Mouse (Mus musculus) cortical plate, adult 2 months (tissue): Measurements from ENCODE around the gene Sat2.

Source experiments
- CTCF ChIP-seq: fragments of 200-500 bp; IDR thresholded peaks from 2 replicates; pipeline ENCODE4 v1.5.1; 2011; ENCODE audit warnings: mild to moderate bottlenecking, control low read depth, low read length; ENCODE audit not compliant: insufficient read depth; ENCODE audit errors: extremely low read depth
- POLR2A ChIP-seq: fragments of 200-500 bp; IDR thresholded peaks from 2 replicates; pipeline ENCODE4 v1.6.1; 2011; ENCODE audit warnings: mild to moderate bottlenecking, low read length, control low read depth; ENCODE audit not compliant: insufficient read depth; ENCODE audit errors: extremely low read depth

GRCm38 (mm10) chr11:69633128-69633866, 11.5 kb downstream of the Sat2 start:
- no peak for TF ChIP-seq CTCF
- TF ChIP-seq POLR2A, result no peak
